Mouse (Mus musculus) E14TG2a.4 (cell line): Measurements from ENCODE around the gene Eef2.

Experiments
- H3K27me3 ChIP-seq: 2 replicates; pipeline ENCODE4 v1.6.1; 2014; ENCODE audit warnings: low read length, control low read depth; ENCODE audit not compliant: insufficient read depth
- H3K36me3 ChIP-seq: 2 replicates; pipeline ENCODE4 v1.6.1; 2014; ENCODE audit warnings: low read length, control low read depth; ENCODE audit not compliant: insufficient read depth
- H3K4me1 ChIP-seq: replicated peaks from 2 replicates; pipeline ENCODE4 v1.6.1; 2014; ENCODE audit warnings: low read depth, low read length, control low read depth
- H3K4me3 ChIP-seq: replicated peaks from 2 replicates; pipeline ENCODE4 v1.5.1; 2014; ENCODE audit warnings: mild to moderate bottlenecking, low read length
- H3K9me3 ChIP-seq: 2 replicates; pipeline ENCODE4 v1.6.1; 2014; ENCODE audit warnings: low read length, control low read depth
- CTCF ChIP-seq: conservative IDR thresholded peaks from 2 replicates; pipeline ENCODE4 v1.5.1; 2014; ENCODE audit warnings: low read length
- NANOG ChIP-seq: IDR thresholded peaks from 2 replicates; pipeline ENCODE4 v1.6.1; 2014; ENCODE audit warnings: borderline replicate concordance, low read length, mixed read lengths
- POU5F1 ChIP-seq: IDR thresholded peaks from 2 replicates; pipeline ENCODE4 v1.6.1; 2014; ENCODE audit warnings: low read length, borderline replicate concordance

The Eef2 gene

GRCm38 (mm10) chr10:81182336-81183333, 6.2 kb downstream of the Eef2 start, which contains the start of gene Dapk3:
Gene Dapk3 (plus strand): TSS chr10:81183005.
- Histone ChIP-seq H3K4me3 (peak within 1 kb of the TSS; percentile 86), H3K36me3 (peaks cover 85% of the 10 kb centered on the region), H3K4me1 (peaks cover 76% of the 10 kb centered on the region), H3K9me3 (no peaks in the 10 kb centered on the region), H3K27me3 (no peaks in the 10 kb centered on the region)
- TF ChIP-seq POU5F1, result no peak
- no peak for TF ChIP-seq NANOG
- TF ChIP-seq CTCF, result no peak

GRCm38 (mm10) chr10:81183805-81184204, 7.4 kb downstream of the Eef2 start, which contains the start of gene 4930442H23Rik:
Gene 4930442H23Rik (minus strand): TSS chr10:81183849.
- TF ChIP-seq CTCF, result no peak
- TF ChIP-seq NANOG, result no peak
- TF ChIP-seq POU5F1, result no peak
- peak within 1 kb of the TSS; percentile 86 for H3K4me3 ChIP-seq

GRCm38 (mm10) chr10:81184765-81185164, 8.3 kb downstream of the Eef2 start:
- H3K27me3 ChIP-seq, result no peaks in the 10 kb centered on the region
- peaks cover 70% of the 10 kb centered on the region for H3K4me1 ChIP-seq
- peaks cover 78% of the 10 kb centered on the region for H3K36me3 ChIP-seq
- TF ChIP-seq CTCF (no peak), POU5F1 (no peak), NANOG (no peak)
- no peaks in the 10 kb centered on the region for H3K9me3 ChIP-seq
- H3K4me3 ChIP-seq, result peak overlapping the region; percentile 86; the same call in 1 of the 2 replicates

More at GRCm38 (mm10) chr10:81183805-81184204, 7.4 kb downstream of the Eef2 start, which contains the start of gene 4930442H23Rik:
- no peaks in the 10 kb centered on the region for H3K9me3 ChIP-seq
- peaks cover 83% of the 10 kb centered on the region for H3K36me3 ChIP-seq
- no peaks in the 10 kb centered on the region for H3K27me3 ChIP-seq
- peaks cover 74% of the 10 kb centered on the region for H3K4me1 ChIP-seq

- Histone ChIP-seq H3K27me3 (no peaks in the 10 kb centered on the region), H3K4me1 (peaks cover 73% of the 10 kb centered on the region), H3K4me3 (no peak overlapping the region), H3K9me3 (no peaks in the 10 kb centered on the region), H3K36me3 (peaks cover 67% of the 10 kb centered on the region)
- TF ChIP-seq NANOG (no peak), POU5F1 (no peak), CTCF (no peak)
Measured at GRCm38 (mm10) chr10:81187161-81187560, 10.7 kb downstream of the Eef2 start.

- Histone ChIP-seq H3K4me1 (peaks cover 74% of the 10 kb centered on the region), H3K4me3 (peak overlapping the region; percentile 80), H3K36me3 (peaks cover 52% of the 10 kb centered on the region), H3K9me3 (no peaks in the 10 kb centered on the region), H3K27me3 (peaks cover 4% of the 10 kb centered on the region)
- TF ChIP-seq POU5F1 (no peak), NANOG (no peak), CTCF (no peak)
Measured at GRCm38 (mm10) chr10:81189821-81190220, 13.4 kb downstream of the Eef2 start.

- H3K27me3 ChIP-seq, result peaks cover 10% of the 10 kb centered on the region
- no peak for TF ChIP-seq NANOG
- TF ChIP-seq CTCF, result peak; percentile 50; the same call in 1 of the 2 replicates
- peaks cover 46% of the 10 kb centered on the region for H3K36me3 ChIP-seq
- peak overlapping the region; percentile 80 for H3K4me3 ChIP-seq
- peaks cover 74% of the 10 kb centered on the region for H3K4me1 ChIP-seq
- H3K9me3 ChIP-seq, result no peaks in the 10 kb centered on the region
Measured at GRCm38 (mm10) chr10:81190236-81190911, 13.9 kb downstream of the Eef2 start.

- TF ChIP-seq NANOG, result no peak
- Histone ChIP-seq H3K27me3 (peaks cover 15% of the 10 kb centered on the region), H3K36me3 (peaks cover 42% of the 10 kb centered on the region), H3K9me3 (no peaks in the 10 kb centered on the region), H3K4me3 (peak overlapping the region; percentile 80), H3K4me1 (peaks cover 72% of the 10 kb centered on the region)
Measured at GRCm38 (mm10) chr10:81190912-81191321, 14.5 kb downstream of the Eef2 start.

GRCm38 (mm10) chr10:81191342-81191982, 15.0 kb downstream of the Eef2 start:
- Histone ChIP-seq H3K4me1 (peaks cover 72% of the 10 kb centered on the region), H3K4me3 (peak overlapping the region; percentile 80), H3K36me3 (peaks cover 39% of the 10 kb centered on the region), H3K9me3 (no peaks in the 10 kb centered on the region), H3K27me3 (peaks cover 21% of the 10 kb centered on the region)
- TF ChIP-seq CTCF (no peak), POU5F1 (no peak), NANOG (no peak)
